Mouse (Mus musculus): ENCODE measurements around the gene Mtrex. TPM values are rescaled to one million over a fixed set of nuclear protein-coding genes. Genes with fewer than 3 reads are reported as not detected.

The Mtrex gene
- 93.6 TPM for polyA plus RNA-seq (2017; shearing (Covaris generic))

GRCm38 (mm10) chr13:112927287-112928001, at the start of gene Mtrex, which contains the start of gene Dhx29:
Gene Mtrex (minus strand): TSS chr13:112927398.
Gene Dhx29 (plus strand): TSS chr13:112927454.

Other genes with a start within 250 kb of the Mtrex start
- gene Plpp1, start 126.6 kb downstream of the Mtrex start, polyA plus RNA-seq (2017; shearing (Covaris generic)): 7.0 TPM
- 31.3 TPM for gene Dhx29, start 56 bp upstream of the Mtrex start, polyA plus RNA-seq (2017; shearing (Covaris generic))
- gene Ccno, start 60.4 kb upstream of the Mtrex start, polyA plus RNA-seq (2017; shearing (Covaris generic)): 0.33 TPM
- gene Mcidas, start 66.4 kb upstream of the Mtrex start, polyA plus RNA-seq (2017; shearing (Covaris generic)): not detected
- gene Cdc20b, start 107.7 kb upstream of the Mtrex start, polyA plus RNA-seq (2017; shearing (Covaris generic)): not detected
- not detected for gene Gpx8, start 119.0 kb upstream of the Mtrex start, polyA plus RNA-seq (2017; shearing (Covaris generic))
- gene Gzma, start 173.6 kb upstream of the Mtrex start, polyA plus RNA-seq (2017; shearing (Covaris generic)): 1.2 TPM